Mouse (Mus musculus) erythroblast, adult 5-6 weeks (primary cell): ENCODE measurements around the gene Nxph2. TPM values are rescaled to one million over a fixed set of nuclear protein-coding genes. Genes with fewer than 3 reads are reported as not detected.
"Not testable (repeated sequence)": the region's sequence is repeated elsewhere in the genome, so short reads cannot be mapped to it uniquely, and the experiment has no call there.

Source experiments
- ATAC-seq: replicated peaks from 2 replicates; pipeline ENCODE4 v1.8.0; 2016; ENCODE audit warnings: moderate number of reproducible peaks, mild to moderate bottlenecking, moderate TSS enrichment, inconsistent platforms; ENCODE audit not compliant: poor library complexity, low FRiP score, severe bottlenecking
- total RNA-seq, 2 experiments: library from RNA; stranded (forward) in 1 of 2; stranded (reverse) in 1 of 2; fragments of 150-400 nt in 1 of 2; fragments of 200-764, 138-1000 nt in 1 of 2; gene quantifications; 2 replicates each; pipeline versions ENCODE4 v1.2.3 to v1.2.4; 2015 to 2017; ENCODE audit warnings: low replicate concordance in 2 of 2

The Nxph2 gene
- total RNA-seq (2015; ENCODE audit: low replicate concordance) (not detected in 2 replicates), total RNA-seq (2017; ENCODE audit: low replicate concordance) (not detected in 2 replicates)

GRCm38 (mm10) chr2:23320746-23321585 lies at the start of gene Nxph2:
Nxph2 (plus strand) TSS chr2:23321246.
- no peak for ATAC-seq

GRCm38 (mm10) chr2:23290991-23291390 lies 30.1 kb upstream of the Nxph2 start:
- not testable (repeated sequence) for ATAC-seq

GRCm38 (mm10) chr2:23314869-23315268 lies 6.2 kb upstream of the Nxph2 start:
- ATAC-seq, result no peak

Other genes with a start within 250 kb of the Nxph2 start
- 0.38 and 4.8 TPM in 2 replicates for gene Mastl, start 165.2 kb upstream of the Nxph2 start, total RNA-seq (2015; ENCODE audit: low replicate concordance)
- gene Mastl, start 165.2 kb upstream of the Nxph2 start, total RNA-seq (2017; ENCODE audit: low replicate concordance), result 1.8 and 9.5 TPM in 2 replicates
- 68.3 and 70.5 TPM in 2 replicates for gene Yme1l1, start 164.9 kb upstream of the Nxph2 start, total RNA-seq (2015; ENCODE audit: low replicate concordance)
- gene Yme1l1, start 164.9 kb upstream of the Nxph2 start, total RNA-seq (2017; ENCODE audit: low replicate concordance), result 77.9 and 83.5 TPM in 2 replicates
- not detected in 2 replicates for gene 4931423N10Rik, start 113.8 kb upstream of the Nxph2 start, total RNA-seq (2015; ENCODE audit: low replicate concordance)
- not detected in 2 replicates for gene 4931423N10Rik, start 113.8 kb upstream of the Nxph2 start, total RNA-seq (2017; ENCODE audit: low replicate concordance)